Mouse (Mus musculus): ENCODE measurements around the gene AI597479.

GRCm38 (mm10) chr1:43157907-43158306, 59.4 kb downstream of the AI597479 start:
- no peak for TF ChIP-seq CTCF (IDR thresholded peaks at IDR 0.05; ENCODE audit: borderline replicate concordance, insufficient read depth, low read depth, low read length)
- TF ChIP-seq POLR2A (IDR thresholded peaks at IDR 0.05; ENCODE audit: borderline replicate concordance, insufficient read depth, low read length) = no peak

Measured in cerebellum, adult 2 months (tissue).